Mouse (Mus musculus) lung, adult 2 months (tissue): ENCODE results near the gene Mmrn2. TPM values are rescaled to one million over a fixed set of nuclear protein-coding genes. Genes with fewer than 3 reads are reported as not detected.
"Not testable (repeated sequence)": the region's sequence is repeated elsewhere in the genome, so short reads cannot be mapped to it uniquely, and the experiment has no call there.

ENCODE experiments used
- DNase-seq: peaks from one replicate; pipeline ENCODE4 v3.0.0; 2022
- H3K4me1 ChIP-seq: fragments of 200-500 bp; 2 replicates; pipeline ENCODE4 v1.6.1; 2011; ENCODE audit warnings: low read length; ENCODE audit not compliant: control insufficient read depth, insufficient read depth
- H3K4me3 ChIP-seq: fragments of 200-500 bp; replicated peaks from 2 replicates; pipeline ENCODE3; 2011; ENCODE audit warnings: low read depth, mild to moderate bottlenecking, control low read depth, low read length; ENCODE audit errors: extremely low read depth
- CTCF ChIP-seq: fragments of 200-500 bp; IDR thresholded peaks from 2 replicates; pipeline ENCODE4 v1.5.1; 2011; ENCODE audit warnings: mild to moderate bottlenecking, low read length, control low read depth; ENCODE audit not compliant: insufficient read depth
- POLR2A ChIP-seq: fragments of 200-500 bp; IDR thresholded peaks from 2 replicates; pipeline ENCODE4 v1.6.1; 2011; ENCODE audit warnings: low read depth, mild to moderate bottlenecking, control low read depth, low read length, borderline replicate concordance; ENCODE audit errors: extremely low read depth
- WGBS: fragments of 180-500 bp; shearing (Covaris S2); methylation state at CpG from one replicate; pipeline ENCODE4 v1.1.7; 2018; 5-methylcytosine and 5-hydroxymethylcytosine counted together
- polyA plus RNA-seq: library from polyadenylated mRNA; depleted of rRNA; stranded (reverse); fragments of >200 nt; gene quantifications from 2 replicates; pipeline ENCODE4 v1.2.3, GENCODE M21; 2012

Mmrn2 gene
- polyA plus RNA-seq, 1 experiment = 22.2 TPM

GRCm38 (mm10) chr14:34393295-34393694 lies 18.0 kb downstream of the Mmrn2 start:
- H3K4me1 ChIP-seq = no peaks in the 10 kb centered on the region
- WGBS = 67% methylated on average over 4 of the region's 4 CpGs
- TF ChIP-seq POLR2A (no peak), CTCF (no peak)
- no peak overlapping the region for H3K4me3 ChIP-seq
- DNase-seq = no peak

DNA sequence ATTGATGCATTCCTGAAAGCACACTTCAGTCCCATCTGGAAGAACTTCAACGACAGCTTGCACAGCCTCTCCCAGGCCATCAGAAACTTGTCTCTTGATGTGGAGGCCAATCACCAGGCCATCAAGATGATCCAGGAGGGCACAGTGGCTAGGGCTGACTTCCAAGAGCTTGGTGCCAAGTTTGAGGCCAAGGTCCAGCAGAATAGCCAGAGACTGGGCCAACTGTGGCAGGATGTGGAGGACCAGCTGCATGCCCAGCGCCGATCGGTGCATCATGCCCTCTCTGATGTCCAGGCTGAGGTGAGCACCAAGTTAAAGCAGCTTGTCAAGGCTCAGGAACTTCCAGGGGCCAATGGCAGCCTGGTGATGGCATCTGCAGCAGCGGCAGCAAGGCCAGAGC lies 22.6 kb downstream of the Mmrn2 start:
- no peak for DNase-seq
- Histone ChIP-seq H3K4me1 (no peaks in the 10 kb centered on the region), H3K4me3 (no peak overlapping the region)
- no peak for TF ChIP-seq CTCF
- TF ChIP-seq POLR2A = no peak
- 81% methylated on average over 5 of the region's 5 CpGs for WGBS

- TF ChIP-seq POLR2A (no peak), CTCF (no peak)
- 87% methylated on average over 21 of the region's 21 CpGs for WGBS
- no peak for DNase-seq
- H3K4me3 ChIP-seq = no peak overlapping the region
- no peaks in the 10 kb centered on the region for H3K4me1 ChIP-seq
Measured at GRCm38 (mm10) chr14:34398901-34399300, 23.6 kb downstream of the Mmrn2 start.

DNA sequence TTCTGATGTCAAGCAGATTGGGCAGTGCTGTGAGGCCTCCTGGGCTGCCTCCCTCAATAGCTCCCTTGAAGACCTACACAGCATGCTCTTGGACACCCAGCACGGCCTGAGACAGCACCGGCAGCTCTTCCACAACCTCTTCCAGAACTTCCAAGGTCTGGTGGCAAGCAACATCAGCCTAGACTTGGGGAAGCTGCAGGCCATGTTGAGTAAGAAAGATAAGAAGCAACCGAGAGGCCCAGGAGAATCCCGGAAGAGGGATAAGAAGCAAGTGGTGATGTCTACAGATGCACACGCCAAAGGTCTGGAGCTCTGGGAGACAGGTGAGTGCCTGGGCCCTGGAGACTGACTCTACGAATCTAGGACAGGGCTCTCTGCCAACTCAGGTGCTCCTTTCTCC lies 24.0 kb downstream of the Mmrn2 start:
- WGBS = 88% methylated on average over 6 of the region's 6 CpGs
- TF ChIP-seq CTCF (no peak), POLR2A (no peak)
- DNase-seq = no peak

GRCm38 (mm10) chr14:34400021-34400420 lies 24.8 kb downstream of the Mmrn2 start:
- 88% methylated on average over 3 of the region's 3 CpGs for WGBS
- H3K4me3 ChIP-seq = no peak overlapping the region
- no peak for DNase-seq
- H3K4me1 ChIP-seq = no peaks in the 10 kb centered on the region
- TF ChIP-seq CTCF = no peak
- TF ChIP-seq POLR2A = no peak

More for the DNA sequence above, 24.0 kb downstream of the Mmrn2 start:
- Histone ChIP-seq H3K4me1 (no peaks in the 10 kb centered on the region), H3K4me3 (no peak overlapping the region)

DNA sequence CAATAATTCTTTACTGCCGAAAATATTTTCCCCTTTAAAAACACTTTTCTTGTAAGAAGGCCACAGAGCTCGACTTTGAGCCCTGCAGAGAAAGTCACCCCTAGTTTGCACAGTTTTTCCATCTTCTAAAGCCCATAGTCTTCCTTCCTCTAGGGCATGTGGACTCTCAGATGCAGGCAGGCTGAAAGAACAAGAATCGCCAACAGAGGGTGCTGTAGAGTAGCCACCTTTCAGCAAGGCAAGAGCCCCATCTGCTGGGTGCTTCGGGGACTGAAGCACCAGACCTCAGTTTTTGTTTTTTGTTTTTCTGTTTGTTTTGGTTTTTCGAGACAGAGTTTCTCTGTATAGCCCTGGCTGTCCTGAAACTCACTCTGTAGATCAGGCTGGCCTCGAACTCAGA lies 25.9 kb downstream of the Mmrn2 start:
- peak; percentile 70 for DNase-seq
- WGBS = 38% methylated on average over 6 of the region's 6 CpGs
- H3K4me3 ChIP-seq = no peak overlapping the region
- peak; percentile 100 for TF ChIP-seq CTCF
- no peak for TF ChIP-seq POLR2A
- no peaks in the 10 kb centered on the region for H3K4me1 ChIP-seq

- H3K4me3 ChIP-seq = no peak overlapping the region
- no peak for DNase-seq
- no peaks in the 10 kb centered on the region for H3K4me1 ChIP-seq
- no peak for TF ChIP-seq POLR2A
- TF ChIP-seq CTCF = no peak
- 57% methylated on average over 8 of the region's 8 CpGs for whole genome bisulfite sequencing
Measured at GRCm38 (mm10) chr14:34402871-34403270, 27.6 kb downstream of the Mmrn2 start.

DNA sequence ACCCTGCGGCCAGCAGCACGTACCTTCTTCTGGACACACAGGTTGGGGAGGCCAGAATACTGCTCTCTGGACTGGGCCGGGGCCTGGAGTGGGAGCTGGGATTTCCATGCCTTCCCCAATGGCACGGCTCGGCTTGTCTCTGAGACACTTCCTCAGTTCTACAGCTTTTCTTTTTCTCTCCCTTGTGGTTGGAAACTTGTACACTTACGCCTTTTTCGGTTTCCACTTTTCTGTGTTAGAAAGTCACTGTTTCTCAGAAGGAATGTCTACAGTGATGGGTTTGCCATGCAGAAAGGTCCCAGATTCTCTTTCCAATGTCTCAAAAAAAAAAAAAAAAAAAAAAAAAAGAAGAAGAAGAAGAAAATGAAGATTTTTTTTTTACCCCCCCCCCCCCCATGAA lies 28.2 kb downstream of the Mmrn2 start:
- no peak for TF ChIP-seq POLR2A
- no peak for TF ChIP-seq CTCF

GRCm38 (mm10) chr14:34410716-34411115 lies 35.5 kb downstream of the Mmrn2 start:
- Histone ChIP-seq H3K4me1 (no peaks in the 10 kb centered on the region), H3K4me3 (no peak overlapping the region)
- no peak for DNase-seq
- 71% methylated on average over 6 of the region's 6 CpGs for WGBS
- no peak for TF ChIP-seq POLR2A
- no peak for TF ChIP-seq CTCF

More for the DNA sequence above, 28.2 kb downstream of the Mmrn2 start:
- 93% methylated on average over 7 of the region's 7 CpGs for WGBS
- H3K4me3 ChIP-seq = no peak overlapping the region
- no peaks in the 10 kb centered on the region for H3K4me1 ChIP-seq
- DNase-seq = no peak

DNA sequence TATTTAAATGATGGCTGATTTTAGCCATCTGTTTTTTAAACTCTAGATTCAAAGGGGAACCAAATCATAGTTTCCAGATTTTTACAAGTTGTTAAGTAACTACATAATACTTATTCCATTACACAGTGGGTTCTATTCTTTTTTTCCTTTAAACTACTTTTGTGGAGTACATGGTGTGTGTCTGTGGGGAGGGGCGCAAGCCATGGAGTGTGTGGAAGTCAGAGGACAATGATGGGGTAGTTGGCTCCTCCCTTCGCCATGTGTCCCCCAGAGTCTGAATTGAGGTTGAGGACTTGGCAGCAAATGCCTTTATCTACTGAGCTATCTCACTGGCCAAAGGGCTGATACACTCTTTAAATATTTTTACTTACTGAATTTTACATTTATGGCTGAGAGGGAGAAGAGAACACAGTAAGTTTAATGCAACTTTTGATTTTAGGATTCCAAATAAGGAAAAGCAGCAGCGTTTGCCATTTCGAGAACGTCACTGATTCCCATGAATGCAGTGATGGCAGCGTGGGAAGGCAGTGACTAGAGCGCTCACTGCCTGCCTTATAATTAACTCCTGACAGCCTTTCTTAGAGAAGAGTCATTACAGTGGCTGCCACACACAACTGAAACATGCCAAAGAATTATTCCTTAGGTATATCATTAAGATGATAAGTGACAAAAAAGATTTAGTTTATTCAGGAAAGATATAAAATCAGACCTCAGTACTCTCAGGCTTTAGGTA lies 37.1 kb downstream of the Mmrn2 start:
- TF ChIP-seq CTCF = no peak
- TF ChIP-seq POLR2A = no peak
- WGBS = 90% methylated on average over 7 of the region's 7 CpGs
- no peak for DNase-seq
- Histone ChIP-seq H3K4me1 (no peaks in the 10 kb centered on the region), H3K4me3 (no peak overlapping the region)

GRCm38 (mm10) chr14:34416946-34417345 lies 41.7 kb downstream of the Mmrn2 start:
- H3K4me3 ChIP-seq, DNase-seq, H3K4me1 ChIP-seq: not testable (repeated sequence)
- 92% methylated on average over 4 of the region's 4 CpGs for WGBS
